Mouse (Mus musculus): ENCODE results near the gene Gm2a. TPM values are rescaled to one million over a fixed set of nuclear protein-coding genes. Genes with fewer than 3 reads are reported as not detected.

The Gm2a gene
- polyA plus RNA-seq, 1 experiment from 2014 or later = 26.5 TPM

DNA sequence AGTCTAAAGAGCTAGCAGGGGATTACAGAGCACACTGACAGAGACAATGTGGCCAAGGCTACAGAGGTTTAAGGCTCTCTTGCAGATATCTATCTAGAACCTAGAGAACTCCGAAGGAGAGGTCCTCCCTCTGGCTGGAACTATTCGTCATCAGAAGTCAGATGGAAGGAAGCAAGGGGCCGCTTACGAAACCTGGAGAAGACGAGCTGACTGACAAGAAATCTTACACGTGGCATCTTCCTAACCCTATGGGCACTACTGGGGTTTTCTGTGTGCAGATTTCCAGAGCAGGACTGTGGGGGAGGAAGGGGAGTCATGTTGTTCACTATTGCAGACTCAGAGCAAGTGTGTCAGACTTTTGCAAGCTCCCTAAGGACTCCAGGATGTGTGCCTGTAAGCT is 49.5 kb downstream of the Gm2a start:
- H3K36me3 ChIP-seq (ENCODE audit: control insufficient read depth, insufficient read depth, low read length) = no peaks in the 10 kb centered on the region
- no peak overlapping the region for H3K9ac ChIP-seq (ENCODE audit: low read length)
- H3K4me3 ChIP-seq (replicated peaks; ENCODE audit: low read length) = no peak overlapping the region
- 56% methylated on average over 6 of the region's 6 CpGs for WGBS
- no peak overlapping the region for H3K27ac ChIP-seq (ENCODE audit: low read length)
- H3K4me1 ChIP-seq (ENCODE audit: control insufficient read depth, insufficient read depth, low read length) = no peaks in the 10 kb centered on the region
- no peak overlapping the region for H3K4me2 ChIP-seq (ENCODE audit: low read depth, low read length)
- ATAC-seq (ENCODE audit: insufficient read depth, low FRiP score) = no peak
- no peaks in the 10 kb centered on the region for H3K9me3 ChIP-seq (replicated peaks; ENCODE audit: control insufficient read depth, low read length)
- H3K27me3 ChIP-seq (ENCODE audit: control insufficient read depth, insufficient read depth, low read length) = no peaks in the 10 kb centered on the region

DNA sequence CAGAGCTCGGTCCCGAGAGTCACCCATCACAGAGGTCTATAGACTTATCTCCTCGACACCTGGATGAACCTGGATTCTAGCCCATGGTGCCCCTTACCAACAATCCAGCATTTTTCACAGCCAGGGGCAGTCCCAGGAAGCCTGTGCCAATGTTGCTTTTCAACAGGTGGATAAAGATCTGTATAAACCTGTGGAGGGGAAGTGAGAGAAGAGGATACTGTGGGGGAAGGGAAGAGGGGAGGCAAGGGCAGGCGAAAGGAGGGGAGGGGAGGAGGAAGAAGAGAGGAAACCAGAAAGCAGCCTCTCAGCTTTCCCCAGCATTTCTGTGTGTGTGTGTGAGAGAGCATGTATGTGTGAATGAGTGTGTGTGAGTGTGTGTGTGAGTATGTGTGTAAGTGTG is 50.5 kb downstream of the Gm2a start:
- 66% methylated on average over 4 of the region's 4 CpGs for WGBS
- H3K36me3 ChIP-seq (ENCODE audit: control insufficient read depth, insufficient read depth, low read length) = no peaks in the 10 kb centered on the region
- no peak overlapping the region for H3K4me3 ChIP-seq (replicated peaks; ENCODE audit: low read length)
- H3K9me3 ChIP-seq (replicated peaks; ENCODE audit: control insufficient read depth, low read length) = no peaks in the 10 kb centered on the region
- H3K4me2 ChIP-seq (ENCODE audit: low read depth, low read length) = no peak overlapping the region
- ATAC-seq (ENCODE audit: insufficient read depth, low FRiP score) = no peak
- H3K27me3 ChIP-seq (ENCODE audit: control insufficient read depth, insufficient read depth, low read length) = no peaks in the 10 kb centered on the region
- no peak overlapping the region for H3K27ac ChIP-seq (ENCODE audit: low read length)
- H3K9ac ChIP-seq (ENCODE audit: low read length) = no peak overlapping the region
- H3K4me1 ChIP-seq (ENCODE audit: control insufficient read depth, insufficient read depth, low read length) = no peaks in the 10 kb centered on the region

DNA sequence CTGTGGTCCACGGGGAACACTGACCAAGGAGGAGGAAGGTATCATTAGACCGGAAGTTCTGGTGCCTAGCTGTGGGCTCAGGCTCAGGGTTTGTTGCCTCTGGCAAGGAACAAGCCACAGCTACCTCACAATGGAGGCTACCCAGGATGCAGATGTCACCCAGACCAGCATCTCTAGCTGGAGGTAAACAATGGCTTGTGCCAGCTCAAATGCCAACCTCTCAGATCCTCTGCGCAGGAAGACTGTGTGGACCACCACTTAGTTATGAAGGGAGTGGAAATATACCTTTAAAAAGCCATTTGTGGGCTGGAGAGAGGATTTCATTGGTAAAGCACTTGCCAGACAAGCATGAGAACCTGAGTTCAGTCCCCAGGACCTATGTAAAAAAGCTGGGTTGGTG is 53.7 kb downstream of the Gm2a start, which contains the start of gene Slc36a3:
Gene Slc36a3, minus strand, starts transcription at position 101 of the 400 bp plus-strand sequence.
- H3K9ac ChIP-seq (ENCODE audit: low read length) = no peak within 1 kb of the TSS
- no peaks in the 10 kb centered on the region for H3K9me3 ChIP-seq (replicated peaks; ENCODE audit: control insufficient read depth, low read length)
- H3K4me1 ChIP-seq (ENCODE audit: control insufficient read depth, insufficient read depth, low read length) = no peaks in the 10 kb centered on the region
- no peak within 1 kb of the TSS for H3K4me2 ChIP-seq (ENCODE audit: low read depth, low read length)
- H3K27ac ChIP-seq (ENCODE audit: low read length) = no peak within 1 kb of the TSS
- H3K36me3 ChIP-seq (ENCODE audit: control insufficient read depth, insufficient read depth, low read length) = no peaks in the 10 kb centered on the region
- WGBS = 83% methylated on average over 3 of the region's 3 CpGs
- ATAC-seq (ENCODE audit: insufficient read depth, low FRiP score) = no peak
- H3K27me3 ChIP-seq (ENCODE audit: control insufficient read depth, insufficient read depth, low read length) = no peaks in the 10 kb centered on the region
- no peak within 1 kb of the TSS for H3K4me3 ChIP-seq (replicated peaks; ENCODE audit: low read length)

DNA sequence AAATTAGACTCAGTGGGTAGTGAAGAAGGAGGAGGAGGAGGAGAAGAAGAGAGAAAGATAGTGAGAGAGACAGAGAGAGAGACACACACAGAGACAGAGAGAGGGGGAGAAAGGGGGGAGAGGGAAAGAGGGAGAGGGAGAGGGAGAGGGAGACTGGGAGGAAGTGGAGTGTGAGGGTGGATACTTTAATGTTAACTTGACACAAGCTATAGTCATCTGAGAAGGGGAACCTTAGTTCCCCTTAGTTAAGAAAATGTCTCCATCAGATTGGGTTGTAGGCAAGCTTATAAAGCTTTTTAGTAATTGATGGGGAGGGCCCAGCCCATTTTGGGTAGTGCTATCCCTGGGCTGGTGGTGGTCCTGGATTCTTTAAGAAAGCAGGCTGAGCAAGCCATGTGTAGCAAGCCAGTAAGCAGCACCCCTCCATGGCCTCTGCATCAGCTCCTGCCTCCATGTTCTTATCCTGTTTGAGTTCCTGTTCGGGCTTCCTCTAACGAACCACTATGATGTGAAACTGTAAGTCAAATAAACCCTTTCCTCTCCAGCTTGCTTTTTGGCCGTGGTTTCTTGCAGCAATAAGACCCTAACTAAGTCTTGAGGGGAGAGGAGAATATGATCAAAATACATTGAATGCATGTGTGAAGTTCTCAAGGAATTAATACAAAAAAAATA is 56.6 kb downstream of the Gm2a start:
- H3K27me3 ChIP-seq (ENCODE audit: control insufficient read depth, insufficient read depth, low read length) = no peaks in the 10 kb centered on the region
- no peaks in the 10 kb centered on the region for H3K9me3 ChIP-seq (replicated peaks; ENCODE audit: control insufficient read depth, low read length)
- ATAC-seq (ENCODE audit: insufficient read depth, low FRiP score) = no peak
- H3K27ac ChIP-seq (ENCODE audit: low read length) = no peak overlapping the region
- no peak overlapping the region for H3K4me3 ChIP-seq (replicated peaks; ENCODE audit: low read length)
- no peak overlapping the region for H3K9ac ChIP-seq (ENCODE audit: low read length)
- no peaks in the 10 kb centered on the region for H3K36me3 ChIP-seq (ENCODE audit: control insufficient read depth, insufficient read depth, low read length)
- WGBS = 45% methylated on average over 3 of the region's 3 CpGs
- no peak overlapping the region for H3K4me2 ChIP-seq (ENCODE audit: low read depth, low read length)
- no peaks in the 10 kb centered on the region for H3K4me1 ChIP-seq (ENCODE audit: control insufficient read depth, insufficient read depth, low read length)

DNA sequence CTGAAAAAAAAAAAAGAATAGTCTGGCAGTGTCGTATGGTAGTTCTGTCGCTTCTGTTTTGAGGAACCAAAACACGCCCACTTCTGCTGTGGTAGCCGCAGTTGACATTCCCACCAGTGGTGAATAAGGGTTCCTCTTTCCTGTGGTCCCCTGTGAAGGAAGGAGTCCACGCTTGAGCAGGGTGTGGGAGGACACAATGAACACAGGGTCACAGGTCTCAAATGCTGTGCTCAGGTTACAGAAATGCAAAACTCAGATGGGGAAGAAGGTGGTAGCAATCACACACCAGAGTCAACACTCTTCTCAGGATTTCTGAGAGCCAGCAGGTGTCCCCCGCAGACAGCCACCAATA is 57.1 kb downstream of the Gm2a start:
- no peaks in the 10 kb centered on the region for H3K9me3 ChIP-seq (replicated peaks; ENCODE audit: control insufficient read depth, low read length)
- H3K9ac ChIP-seq (ENCODE audit: low read length) = no peak overlapping the region
- no peaks in the 10 kb centered on the region for H3K4me1 ChIP-seq (ENCODE audit: control insufficient read depth, insufficient read depth, low read length)
- no peak overlapping the region for H3K27ac ChIP-seq (ENCODE audit: low read length)
- H3K27me3 ChIP-seq (ENCODE audit: control insufficient read depth, insufficient read depth, low read length) = no peaks in the 10 kb centered on the region
- H3K4me2 ChIP-seq (ENCODE audit: low read depth, low read length) = no peak overlapping the region
- ATAC-seq (ENCODE audit: insufficient read depth, low FRiP score) = no peak
- WGBS = 67% methylated on average over 6 of the region's 6 CpGs
- no peaks in the 10 kb centered on the region for H3K36me3 ChIP-seq (ENCODE audit: control insufficient read depth, insufficient read depth, low read length)
- H3K4me3 ChIP-seq (replicated peaks; ENCODE audit: low read length) = no peak overlapping the region

DNA sequence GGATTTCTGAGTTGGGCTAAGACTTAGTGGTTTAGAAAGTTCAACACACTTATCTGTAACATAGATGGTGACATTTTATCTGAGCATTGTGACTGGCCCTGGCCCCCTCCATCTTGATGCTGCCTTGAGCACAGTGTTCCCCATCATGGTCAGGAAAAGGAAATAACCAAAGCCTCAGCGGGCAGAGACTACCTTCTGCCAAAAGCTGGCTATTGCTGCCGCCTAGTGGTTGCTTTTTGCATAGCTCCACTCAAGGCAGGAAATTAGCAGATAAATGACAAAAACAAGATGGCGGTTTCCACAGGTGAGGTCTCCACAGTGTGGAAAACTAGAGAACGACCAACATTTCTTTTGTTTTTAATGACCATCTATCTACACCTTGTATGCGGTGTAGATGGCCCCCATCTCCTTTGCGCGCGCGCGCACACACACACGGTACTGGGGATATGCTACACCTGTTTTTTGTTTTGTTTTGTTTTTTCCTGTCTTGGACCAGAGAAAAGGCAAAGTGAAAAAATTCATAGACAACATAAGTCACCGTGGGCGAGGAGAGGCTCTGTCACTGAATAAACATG is 61.0 kb downstream of the Gm2a start:
- no peak overlapping the region for H3K4me3 ChIP-seq (replicated peaks; ENCODE audit: low read length)
- H3K27ac ChIP-seq (ENCODE audit: low read length) = no peak overlapping the region
- H3K4me2 ChIP-seq (ENCODE audit: low read depth, low read length) = no peak overlapping the region
- H3K9me3 ChIP-seq (replicated peaks; ENCODE audit: control insufficient read depth, low read length) = no peaks in the 10 kb centered on the region
- 51% methylated on average over 13 of the region's 13 CpGs for WGBS
- peak; percentile 47; the same call in 1 of the 2 replicates for ATAC-seq (ENCODE audit: insufficient read depth, low FRiP score)
- no peaks in the 10 kb centered on the region for H3K36me3 ChIP-seq (ENCODE audit: control insufficient read depth, insufficient read depth, low read length)
- H3K4me1 ChIP-seq (ENCODE audit: control insufficient read depth, insufficient read depth, low read length) = no peaks in the 10 kb centered on the region
- H3K9ac ChIP-seq (ENCODE audit: low read length) = no peak overlapping the region
- H3K27me3 ChIP-seq (ENCODE audit: control insufficient read depth, insufficient read depth, low read length) = no peaks in the 10 kb centered on the region

Other genes with a start within 250 kb of the Gm2a start
- gene Lyrm7, start 237.2 kb upstream of the Gm2a start, polyA plus RNA-seq (2015; fragmentation: Nextera tagmentation; extraction: Ambion mirVana) = 10.5 and 10.6 TPM in 2 replicates
- gene Hint1, start 231.7 kb upstream of the Gm2a start, polyA plus RNA-seq (2015; fragmentation: Nextera tagmentation; extraction: Ambion mirVana) = 505 and 634 TPM in 2 replicates
- 174 and 187 TPM in 2 replicates for gene Gpx3, start 195.7 kb upstream of the Gm2a start, polyA plus RNA-seq (2015; fragmentation: Nextera tagmentation; extraction: Ambion mirVana)
- gene Tnip1, start 135.2 kb upstream of the Gm2a start, polyA plus RNA-seq (2015; fragmentation: Nextera tagmentation; extraction: Ambion mirVana) = 21.3 and 23.1 TPM in 2 replicates
- gene Anxa6, start 64.7 kb upstream of the Gm2a start, polyA plus RNA-seq (2015; fragmentation: Nextera tagmentation; extraction: Ambion mirVana) = 364 and 365 TPM in 2 replicates
- gene Ccdc69, start 20.0 kb upstream of the Gm2a start, polyA plus RNA-seq (2015; fragmentation: Nextera tagmentation; extraction: Ambion mirVana) = 3.5 and 3.7 TPM in 2 replicates
- gene Slc36a3, start 53.6 kb downstream of the Gm2a start, polyA plus RNA-seq (2015; fragmentation: Nextera tagmentation; extraction: Ambion mirVana) = not detected in 2 replicates
- 1.3 and 2.0 TPM in 2 replicates for gene Slc36a2, start 87.0 kb downstream of the Gm2a start, polyA plus RNA-seq (2015; fragmentation: Nextera tagmentation; extraction: Ambion mirVana)
- gene Slc36a1, start 106.2 kb downstream of the Gm2a start, polyA plus RNA-seq (2015; fragmentation: Nextera tagmentation; extraction: Ambion mirVana) = 1.9 and 2.3 TPM in 2 replicates
- 0.97 and 1.2 TPM in 2 replicates for gene Fat2, start 238.4 kb downstream of the Gm2a start, polyA plus RNA-seq (2015; fragmentation: Nextera tagmentation; extraction: Ambion mirVana)